Mouse (Mus musculus) CH12.LX (cell line): ENCODE results near the gene Tspan13. TPM values are rescaled to one million over a fixed set of nuclear protein-coding genes. Genes with fewer than 3 reads are reported as not detected.

Experiments used
- DNase-seq: peaks from one replicate; pipeline ENCODE4 v3.0.0-alpha.2; 2013; ENCODE audit errors: extremely low read depth
- H3K27ac ChIP-seq: 2 replicates; pipeline ENCODE4 v1.5.1; 2012; ENCODE audit warnings: low read depth, mild to moderate bottlenecking, control low read depth, moderate library complexity; ENCODE audit not compliant: insufficient read depth
- H3K27me3 ChIP-seq: replicated peaks from 2 replicates; pipeline ENCODE3; 2012; ENCODE audit warnings: inconsistent platforms
- H3K36me3 ChIP-seq, 2 experiments: replicated peaks in 1 of 2; 2 replicates each; pipeline versions ENCODE3 to v1.6.1; 2012; ENCODE audit warnings: inconsistent platforms in 1 of 2, low read length in 1 of 2, mild to moderate bottlenecking in 1 of 2, mixed read lengths in 1 of 2, moderate library complexity in 1 of 2; ENCODE audit not compliant: control insufficient read depth in 1 of 2, insufficient read depth in 1 of 2
- H3K4me1 ChIP-seq, 2 experiments: 2 replicates each; pipeline ENCODE4 v1.6.1; 2012; ENCODE audit warnings: inconsistent platforms in 1 of 2, moderate library complexity in 1 of 2; ENCODE audit not compliant: insufficient read depth in 2 of 2, control insufficient read depth in 1 of 2
- H3K4me2 ChIP-seq: 2 replicates; pipeline ENCODE4 v1.6.1; 2012; ENCODE audit warnings: low read depth, mild to moderate bottlenecking, control low read depth; ENCODE audit not compliant: poor library complexity, insufficient read depth, severe bottlenecking
- H3K4me3 ChIP-seq, 3 experiments: fragments of 150-350 bp in 1 of 3; sonication (generic) in 1 of 3; replicated peaks in 1 of 3; 2 replicates each; pipeline versions ENCODE3 to v1.5.1; 2011 to 2012; ENCODE audit warnings: low read depth in 2 of 3, low read length in 2 of 3, mild to moderate bottlenecking in 2 of 3, moderate library complexity in 2 of 3, control low read depth in 1 of 3, improper control_type of control experiment in 1 of 3, inconsistent platforms in 1 of 3, mixed read lengths in 1 of 3; ENCODE audit not compliant: poor library complexity in 1 of 3
- H3K79me2 ChIP-seq: replicated peaks from 2 replicates; pipeline ENCODE4 v1.6.1; 2012; ENCODE audit warnings: mild to moderate bottlenecking, moderate library complexity; ENCODE audit not compliant: control insufficient read depth, poor library complexity, insufficient read depth, severe bottlenecking; ENCODE audit errors: extremely low read depth
- H3K9ac ChIP-seq: 2 replicates; pipeline ENCODE4 v1.6.1; 2012; ENCODE audit warnings: low read depth, mild to moderate bottlenecking, control low read depth, moderate library complexity; ENCODE audit not compliant: insufficient read depth
- H3K9me3 ChIP-seq: replicated peaks from 2 replicates; pipeline ENCODE3; 2012; ENCODE audit warnings: low read length, inconsistent platforms, mixed read lengths
- CTCF ChIP-seq, 2 experiments: IDR thresholded peaks in 1 of 2; conservative IDR thresholded peaks in 1 of 2; 2 replicates each; pipeline ENCODE4 v1.5.1; 2011 to 2012; ENCODE audit warnings: low read depth in 2 of 2, low read length in 2 of 2, improper control_type of control experiment in 1 of 2, inconsistent platforms in 1 of 2, mild to moderate bottlenecking in 1 of 2, moderate library complexity in 1 of 2
- E2F4 ChIP-seq: IDR thresholded peaks from 2 replicates; pipeline ENCODE4 v1.6.1; 2011; ENCODE audit warnings: low read depth, low read length, improper control_type of control experiment; ENCODE audit not compliant: insufficient replicate concordance
- ELF1 ChIP-seq: IDR thresholded peaks from 2 replicates; pipeline ENCODE4 v1.6.1; 2014; ENCODE audit warnings: low read depth, mild to moderate bottlenecking, inconsistent platforms, low read length, improper control_type of control experiment
- JUN ChIP-seq: IDR thresholded peaks from 2 replicates; pipeline ENCODE4 v1.6.1; 2011; ENCODE audit warnings: low read depth, mild to moderate bottlenecking, low read length, improper control_type of control experiment, moderate library complexity; ENCODE audit not compliant: insufficient read depth
- KAT2A ChIP-seq: IDR thresholded peaks from 2 replicates; pipeline ENCODE4 v1.6.1; 2012; ENCODE audit warnings: low read length, improper control_type of control experiment, inconsistent platforms; ENCODE audit not compliant: insufficient replicate concordance
- MAFK ChIP-seq: IDR thresholded peaks from 2 replicates; pipeline ENCODE4 v1.6.1; 2011; ENCODE audit warnings: low read length, improper control_type of control experiment; ENCODE audit not compliant: insufficient replicate concordance
- MAX ChIP-seq: IDR thresholded peaks from 2 replicates; pipeline ENCODE4 v1.6.1; 2011; ENCODE audit warnings: low read length, improper control_type of control experiment
- MAZ ChIP-seq: IDR thresholded peaks from 2 replicates; pipeline ENCODE4 v1.6.1; 2012; ENCODE audit warnings: low read depth, mild to moderate bottlenecking, inconsistent platforms, low read length, improper control_type of control experiment, moderate library complexity
- MEF2A ChIP-seq: IDR thresholded peaks from 2 replicates; pipeline ENCODE4 v1.6.1; 2014; ENCODE audit warnings: low read depth, mild to moderate bottlenecking, inconsistent platforms, low read length, improper control_type of control experiment, borderline replicate concordance
- POLR2A ChIP-seq: IDR thresholded peaks from 2 replicates; pipeline ENCODE4 v1.6.1; 2011; ENCODE audit warnings: low read depth, mild to moderate bottlenecking, improper control_type of control experiment, low read length
- POLR2AphosphoS2 ChIP-seq: IDR thresholded peaks from 2 replicates; pipeline ENCODE4 v1.6.1; 2011; ENCODE audit warnings: low read depth, low read length, improper control_type of control experiment
- USF1 ChIP-seq: IDR thresholded peaks from 2 replicates; pipeline ENCODE4 v1.6.1; 2014; ENCODE audit warnings: low read depth, mild to moderate bottlenecking, inconsistent platforms, low read length, improper control_type of control experiment
- USF2 ChIP-seq: conservative IDR thresholded peaks from 2 replicates; pipeline ENCODE4 v1.6.1; 2011; ENCODE audit warnings: low read depth, low read length, improper control_type of control experiment
- ZMIZ1 ChIP-seq: IDR thresholded peaks from 2 replicates; pipeline ENCODE4 v1.6.1; 2012; ENCODE audit warnings: low read depth, mild to moderate bottlenecking, inconsistent platforms, low read length, improper control_type of control experiment
- ZNF384 ChIP-seq: IDR thresholded peaks from 2 replicates; pipeline ENCODE4 v1.6.1; 2012; ENCODE audit warnings: low read depth, low read length, improper control_type of control experiment, inconsistent platforms
- dilution Hi-C: fragments of 300-500 bp; cut with MboI; formaldehyde crosslinking; loops from 2 replicates; pipeline ENCODE4 v1.14.3; 2020; ENCODE audit warnings: low sequenced_read_pairs; ENCODE audit not compliant: extremely low pct_unique_long_range_greater_than_20kb, extremely low pct_ligation_motif_present
- in situ Hi-C: fragments of 300-500 bp; cut with MboI; formaldehyde crosslinking; loops from 3 replicates; pipeline ENCODE4 v1.14.3; 2019; ENCODE audit warnings: low sequenced_read_pairs, low pct_ligation_motif_present, low pct_unique_long_range_greater_than_20kb, mixed read lengths
- polyA plus RNA-seq: library from polyadenylated mRNA; unstranded; fragments of >175 nt; gene quantifications from 2 replicates; pipeline ENCODE4 v1.2.1, GENCODE M21; 2012; ENCODE audit warnings: low read depth; ENCODE audit not compliant: insufficient read length
- total RNA-seq, 2 experiments: library from RNA; depleted of rRNA; stranded (reverse); fragments of 300-350 nt in 1 of 2; fragments of >200 nt in 1 of 2; gene quantifications; 2 replicates each; pipeline ENCODE4 v1.2.3; 2012 to 2014

The Tspan13 gene
- total and polyA plus RNA-seq, 3 experiments = 16.6 to 28.9 (median 18.6) TPM

DNA sequence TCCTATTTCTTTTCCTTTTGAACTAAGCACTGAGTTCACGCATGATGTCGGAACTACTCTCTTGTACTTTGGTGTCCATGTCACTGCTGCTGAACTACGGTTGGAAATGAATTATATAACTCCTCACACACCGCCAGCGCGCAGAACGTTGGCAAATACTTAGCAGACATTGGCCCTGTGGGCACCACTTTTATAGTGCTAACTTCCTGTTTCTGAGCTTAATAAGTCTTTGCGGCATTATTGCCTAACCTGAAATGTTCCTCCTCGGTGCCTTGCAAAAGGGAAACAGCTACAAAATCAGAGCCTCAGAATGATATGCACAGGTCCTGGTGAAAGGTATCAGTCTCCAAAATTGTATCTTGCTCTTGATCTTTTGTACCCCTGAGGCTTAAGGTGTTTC is 58.8 kb downstream of the Tspan13 start:
- H3K27me3 ChIP-seq = no peaks in the 10 kb centered on the region
- in situ Hi-C loops (no loop called here), dilution Hi-C loops (no loop called here)
- no peak overlapping the region for H3K9ac ChIP-seq
- TF ChIP-seq POLR2AphosphoS2 = no peak
- TF ChIP-seq ZNF384 = no peak
- TF ChIP-seq MAX = no peak
- no peak for TF ChIP-seq ELF1
- TF ChIP-seq KAT2A = no peak
- TF ChIP-seq MAZ = no peak
- TF ChIP-seq E2F4 = no peak
- no peak for TF ChIP-seq JUN
- no peak for TF ChIP-seq CTCF (conservative IDR thresholded peaks at IDR 0.05 in 1 of 2, IDR thresholded peaks at IDR 0.05 in 1 of 2; ENCODE audit: low read depth in 2 of 2, low read length in 2 of 2)
- TF ChIP-seq MEF2A = no peak
- no peak for TF ChIP-seq ZMIZ1
- TF ChIP-seq POLR2A = no peak
- no peak for TF ChIP-seq USF2
- TF ChIP-seq MAFK = no peak
- H3K9me3 ChIP-seq = no peaks in the 10 kb centered on the region
- H3K4me3 ChIP-seq = no peak overlapping the region
- no peak for DNase-seq
- no peaks in the 10 kb centered on the region for H3K79me2 ChIP-seq
- H3K36me3 ChIP-seq = no peaks in the 10 kb centered on the region
- no peak overlapping the region for H3K27ac ChIP-seq
- peaks cover 0 to 2% of the 10 kb centered on the region in 2 experiments; a peak in 2 of 4 replicates for H3K4me1 ChIP-seq
- no peak overlapping the region for H3K4me2 ChIP-seq

- dilution Hi-C loops = no loop called here
- peaks cover 0 to 2% of the 10 kb centered on the region in 2 experiments; a peak in 2 of 4 replicates for H3K4me1 ChIP-seq
- TF ChIP-seq USF1 (no peak), ZNF384 (no peak), ELF1 (no peak)
- H3K27ac ChIP-seq = no peak overlapping the region
- DNase-seq = peak; percentile 7
- no peaks in the 10 kb centered on the region for H3K9me3 ChIP-seq
- H3K79me2 ChIP-seq = no peaks in the 10 kb centered on the region
- no peaks in the 10 kb centered on the region for H3K27me3 ChIP-seq
- no peak overlapping the region for H3K4me2 ChIP-seq
- no peak overlapping the region for H3K9ac ChIP-seq
- no peak overlapping the region for H3K4me3 ChIP-seq
- in situ Hi-C loops = no loop called here
- H3K36me3 ChIP-seq = no peaks in the 10 kb centered on the region
These were observed 60.5 kb downstream of the Tspan13 start for GRCm38 (mm10) chr12:35981732-35982360.
